Mouse (Mus musculus) forebrain, embryonic 10.5 days (tissue): ENCODE data around the gene Fam126a. TPM values are rescaled to one million over a fixed set of nuclear protein-coding genes. Genes with fewer than 3 reads are reported as not detected.
"Not testable (repeated sequence)": the region's sequence is repeated elsewhere in the genome, so short reads cannot be mapped to it uniquely, and the experiment has no call there.

Experiments used
- DNase-seq: peaks from one replicate; pipeline ENCODE4 v3.0.0-alpha.2; 2017; ENCODE audit warnings: low spot score; ENCODE audit errors: extremely low spot score
- H3K27ac ChIP-seq: fragments of 300-500 bp; sonication (generic); 2 replicates; pipeline ENCODE4 v1.5.1; 2016; ENCODE audit warnings: mild to moderate bottlenecking
- H3K27me3 ChIP-seq: fragments of 300-500 bp; sonication (generic); 2 replicates; pipeline ENCODE4 v1.6.1; 2016; ENCODE audit warnings: mild to moderate bottlenecking; ENCODE audit not compliant: poor library complexity, severe bottlenecking
- H3K36me3 ChIP-seq: fragments of 300-500 bp; sonication (generic); replicated peaks from 2 replicates; pipeline ENCODE4 v1.6.1; 2016; ENCODE audit warnings: mild to moderate bottlenecking, moderate library complexity
- H3K4me1 ChIP-seq: fragments of 300-500 bp; sonication (generic); 2 replicates; pipeline ENCODE4 v1.6.1; 2016
- H3K4me3 ChIP-seq: fragments of 300-500 bp; sonication (generic); 2 replicates; pipeline ENCODE4 v1.5.1; 2016; ENCODE audit warnings: mild to moderate bottlenecking, moderate library complexity
- H3K9me3 ChIP-seq: fragments of 300-500 bp; sonication (generic); 2 replicates; pipeline ENCODE4 v1.6.1; 2016; ENCODE audit warnings: mild to moderate bottlenecking, moderate library complexity
- WGBS: fragments of 180-500 bp; shearing (Covaris S2); methylation state at CpG from one replicate; pipeline ENCODE4 v1.1.7; 2016; 5-methylcytosine and 5-hydroxymethylcytosine counted together
- polyA plus RNA-seq: library from polyadenylated mRNA; unstranded; fragments of >200 nt; fragmentation: Nextera tagmentation; extraction: Ambion mirVana; gene quantifications from 2 replicates; pipeline ENCODE4 v1.2.1, GENCODE M21; 2016

Gene Fam126a
- polyA plus RNA-seq, 1 experiment from 2014 or later = 29.0 TPM

GRCm38 (mm10) chr5:23908486-23909090, 121.9 kb downstream of the Fam126a start:
- H3K27me3 ChIP-seq = no peaks in the 10 kb centered on the region
- 81% methylated on average over 4 of the region's 4 CpGs for WGBS
- H3K27ac ChIP-seq = no peak overlapping the region
- H3K4me1 ChIP-seq = no peaks in the 10 kb centered on the region
- no peak overlapping the region for H3K4me3 ChIP-seq
- DNase-seq = no peak
- H3K9me3 ChIP-seq = peaks cover 18% of the 10 kb centered on the region; the same call in 1 of the 2 replicates
- H3K36me3 ChIP-seq = no peaks in the 10 kb centered on the region

- Histone ChIP-seq H3K4me1 (no peaks in the 10 kb centered on the region), H3K27ac (no peak overlapping the region), H3K36me3 (no peaks in the 10 kb centered on the region), H3K9me3 (no peaks in the 10 kb centered on the region), H3K4me3 (no peak overlapping the region), H3K27me3 (no peaks in the 10 kb centered on the region)
- DNase-seq = no peak
- 94% methylated on average over 2 of the region's 2 CpGs for WGBS
These were observed 128.3 kb downstream of the Fam126a start for GRCm38 (mm10) chr5:23902221-23902620.

- H3K27me3 ChIP-seq = no peaks in the 10 kb centered on the region
- H3K4me1 ChIP-seq = no peaks in the 10 kb centered on the region
- H3K9me3 ChIP-seq = no peaks in the 10 kb centered on the region
- DNase-seq = no peak
- H3K36me3 ChIP-seq = no peaks in the 10 kb centered on the region
- no peak overlapping the region for H3K4me3 ChIP-seq
- no peak overlapping the region for H3K27ac ChIP-seq
- WGBS = 76% methylated on average over 4 of the region's 4 CpGs
These were observed 130.3 kb downstream of the Fam126a start for GRCm38 (mm10) chr5:23900190-23900589.

- Histone ChIP-seq H3K4me1 (no peaks in the 10 kb centered on the region), H3K36me3 (no peaks in the 10 kb centered on the region), H3K27me3 (no peaks in the 10 kb centered on the region), H3K4me3 (no peak overlapping the region), H3K9me3 (no peaks in the 10 kb centered on the region), H3K27ac (no peak overlapping the region)
- 81% methylated on average over 11 of the region's 11 CpGs for WGBS
- no peak for DNase-seq
These were observed 136.4 kb downstream of the Fam126a start for GRCm38 (mm10) chr5:23893864-23894771.

GRCm38 (mm10) chr5:23893156-23893863, 137.2 kb downstream of the Fam126a start:
- 86% methylated on average over 5 of the region's 5 CpGs for WGBS
- no peak for DNase-seq
- Histone ChIP-seq H3K27ac (no peak overlapping the region), H3K4me1 (no peaks in the 10 kb centered on the region), H3K36me3 (no peaks in the 10 kb centered on the region), H3K9me3 (no peaks in the 10 kb centered on the region), H3K4me3 (no peak overlapping the region), H3K27me3 (no peaks in the 10 kb centered on the region)

- Histone ChIP-seq H3K4me3 (no peak overlapping the region), H3K27ac (no peak overlapping the region), H3K4me1 (no peaks in the 10 kb centered on the region), H3K9me3 (no peaks in the 10 kb centered on the region), H3K36me3 (no peaks in the 10 kb centered on the region), H3K27me3 (no peaks in the 10 kb centered on the region)
- peak; percentile 27 for DNase-seq
- WGBS = 46% methylated on average over 10 of the region's 10 CpGs
These were observed 139.8 kb downstream of the Fam126a start for GRCm38 (mm10) chr5:23890734-23891133.

- WGBS = 81% methylated on average over 4 of the region's 4 CpGs
- Histone ChIP-seq H3K27ac (no peak overlapping the region), H3K4me3 (no peak overlapping the region), H3K27me3 (no peaks in the 10 kb centered on the region), H3K36me3 (no peaks in the 10 kb centered on the region), H3K4me1 (no peaks in the 10 kb centered on the region), H3K9me3 (no peaks in the 10 kb centered on the region)
- no peak for DNase-seq
These were observed 141.0 kb downstream of the Fam126a start for GRCm38 (mm10) chr5:23889461-23889860.

GRCm38 (mm10) chr5:23887111-23887510, 143.4 kb downstream of the Fam126a start:
- Histone ChIP-seq H3K36me3 (no peaks in the 10 kb centered on the region), H3K4me3 (no peak overlapping the region), H3K27me3 (no peaks in the 10 kb centered on the region), H3K9me3 (no peaks in the 10 kb centered on the region), H3K27ac (no peak overlapping the region), H3K4me1 (no peaks in the 10 kb centered on the region)
- 81% methylated on average over 3 of the region's 3 CpGs for WGBS
- no peak for DNase-seq

DNA sequence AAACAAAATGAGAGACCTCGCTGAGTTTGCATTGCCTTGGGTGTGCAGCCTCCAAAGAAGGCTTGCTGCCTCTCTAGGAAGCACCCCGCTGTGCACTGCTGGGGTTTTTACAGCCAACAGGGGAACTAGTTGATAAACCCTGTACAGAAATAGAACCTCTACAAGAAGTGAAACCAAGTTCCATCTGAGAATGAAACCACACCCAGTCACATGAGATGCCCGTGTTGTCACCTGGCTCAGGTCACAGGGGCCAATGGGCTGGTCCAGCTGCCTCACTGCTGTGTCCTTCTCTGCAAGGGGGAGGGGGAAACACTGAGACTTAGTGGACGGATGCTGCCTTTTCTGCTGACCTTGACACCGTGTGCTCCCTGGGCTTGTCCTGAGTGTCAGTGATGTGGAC, 156.0 kb downstream of the Fam126a start:
- no peak for DNase-seq
- Histone ChIP-seq H3K27ac (no peak overlapping the region), H3K4me3 (no peak overlapping the region), H3K9me3 (no peaks in the 10 kb centered on the region), H3K27me3 (no peaks in the 10 kb centered on the region), H3K36me3 (no peaks in the 10 kb centered on the region), H3K4me1 (no peaks in the 10 kb centered on the region)
- WGBS = 67% methylated on average over 5 of the region's 5 CpGs

DNA sequence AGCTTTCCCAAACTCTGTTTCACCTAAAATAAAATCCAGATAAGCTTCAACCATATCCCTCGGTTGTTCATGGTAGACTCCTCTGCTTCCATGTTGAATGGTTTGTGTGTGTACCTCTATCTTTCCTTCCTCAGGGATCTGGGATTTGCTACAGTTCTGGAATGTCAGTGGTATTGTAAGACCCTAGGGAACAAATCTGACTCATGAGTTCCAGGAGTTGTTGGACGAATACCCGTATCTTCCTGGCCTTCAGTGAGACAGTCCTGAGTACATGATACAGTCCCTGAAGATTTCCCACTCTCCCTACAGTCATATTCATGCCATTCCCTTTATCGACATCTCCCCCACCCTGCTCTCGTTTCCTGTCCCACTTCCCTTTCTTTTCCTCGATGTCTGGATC, 157.9 kb downstream of the Fam126a start:
- no peak overlapping the region for H3K27ac ChIP-seq
- WGBS = 90% methylated on average over 6 of the region's 6 CpGs
- H3K27me3 ChIP-seq = no peaks in the 10 kb centered on the region
- H3K4me1 ChIP-seq = no peaks in the 10 kb centered on the region
- H3K36me3 ChIP-seq = no peaks in the 10 kb centered on the region
- no peak overlapping the region for H3K4me3 ChIP-seq
- no peaks in the 10 kb centered on the region for H3K9me3 ChIP-seq
- no peak for DNase-seq

- not testable (repeated sequence) for H3K27ac ChIP-seq, H3K4me1 ChIP-seq, H3K9me3 ChIP-seq, H3K4me3 ChIP-seq, DNase-seq, H3K36me3 ChIP-seq, H3K27me3 ChIP-seq
- WGBS = 91% methylated on average over 2 of the region's 2 CpGs
These were observed 159.2 kb downstream of the Fam126a start for GRCm38 (mm10) chr5:23871323-23871722.

GRCm38 (mm10) chr5:23865941-23866340, 164.5 kb downstream of the Fam126a start:
- no peak for DNase-seq
- Histone ChIP-seq H3K4me1 (no peaks in the 10 kb centered on the region), H3K27ac (no peak overlapping the region), H3K36me3 (peaks cover 13% of the 10 kb centered on the region), H3K4me3 (no peak overlapping the region), H3K9me3 (no peaks in the 10 kb centered on the region), H3K27me3 (no peaks in the 10 kb centered on the region)
- WGBS = 86% methylated on average over 5 of the region's 5 CpGs
